Mouse (Mus musculus): ENCODE measurements around the gene Prrg4. TPM values are rescaled to one million over a fixed set of nuclear protein-coding genes. Genes with fewer than 3 reads are reported as not detected.
A peak's percentile ranks its signal among the peaks of the same experiment; 100 is the strongest.
"Not testable (repeated sequence)": the region's sequence is repeated elsewhere in the genome, so short reads cannot be mapped to it uniquely, and the experiment has no call there.

The Prrg4 gene
- total RNA-seq, 2 experiments from 2014 or later = 1.5 to 2.0 TPM

DNA sequence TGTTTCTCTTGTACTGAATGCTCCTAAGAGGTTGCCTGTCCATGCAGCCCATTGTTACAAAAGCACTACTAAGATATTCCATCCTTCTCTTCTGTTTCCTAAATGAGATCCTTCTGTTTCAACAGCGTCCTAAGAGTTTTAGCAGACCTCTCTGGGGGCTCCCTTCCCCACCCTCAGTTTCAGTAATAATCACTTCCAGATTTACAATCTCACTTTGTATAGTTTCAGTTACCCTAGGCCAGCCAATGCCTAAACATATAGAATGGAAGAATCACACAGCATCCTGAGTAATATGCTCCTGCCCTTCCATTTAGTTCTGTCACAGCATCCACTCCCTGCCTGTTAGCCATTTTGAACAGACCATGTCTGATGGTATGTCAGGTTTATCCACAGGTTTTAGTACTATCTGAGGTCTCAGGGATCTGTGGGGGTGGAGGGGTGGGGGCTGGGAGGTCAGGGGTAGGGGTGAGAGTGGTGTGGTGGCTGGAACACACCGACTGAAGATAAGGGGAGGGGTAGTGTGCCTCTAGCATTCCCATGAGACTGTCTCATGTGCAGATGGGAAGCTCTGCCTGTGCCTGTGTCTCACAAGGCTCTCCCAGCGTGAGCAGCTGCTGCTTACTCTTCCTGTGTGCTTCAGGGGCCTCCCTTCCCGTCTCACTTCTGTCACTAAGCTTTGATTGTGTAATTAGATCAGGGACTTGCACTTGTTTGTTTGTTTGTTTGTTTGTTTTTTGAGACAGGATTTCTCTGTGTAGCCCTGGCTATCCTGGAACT lies 2.9 kb downstream of the Prrg4 start:
- no peak for DNase-seq
- intact Hi-C loops (cut with DNase I) = no loop called here

DNA sequence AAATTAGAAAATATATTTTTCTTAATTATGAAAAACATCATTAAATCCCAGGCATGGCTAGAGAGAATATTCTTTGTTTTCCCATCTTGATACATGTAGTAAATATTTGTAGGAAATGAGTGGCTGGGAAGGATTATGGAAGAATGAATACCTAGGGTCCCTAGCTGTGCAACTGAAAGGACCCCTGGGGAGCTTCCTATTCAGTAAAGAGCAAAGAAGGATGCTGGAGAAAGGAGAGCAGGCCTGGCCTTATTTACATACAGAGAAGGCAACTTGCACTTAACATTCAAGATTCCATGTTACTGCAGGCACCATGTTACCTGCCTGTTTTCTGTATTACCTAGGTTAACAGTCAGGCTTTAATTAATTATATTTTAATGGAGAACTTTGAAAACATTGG lies 7.1 kb downstream of the Prrg4 start:
- intact Hi-C loops (cut with DNase I) = no loop called here
- DNase-seq = no peak

DNA sequence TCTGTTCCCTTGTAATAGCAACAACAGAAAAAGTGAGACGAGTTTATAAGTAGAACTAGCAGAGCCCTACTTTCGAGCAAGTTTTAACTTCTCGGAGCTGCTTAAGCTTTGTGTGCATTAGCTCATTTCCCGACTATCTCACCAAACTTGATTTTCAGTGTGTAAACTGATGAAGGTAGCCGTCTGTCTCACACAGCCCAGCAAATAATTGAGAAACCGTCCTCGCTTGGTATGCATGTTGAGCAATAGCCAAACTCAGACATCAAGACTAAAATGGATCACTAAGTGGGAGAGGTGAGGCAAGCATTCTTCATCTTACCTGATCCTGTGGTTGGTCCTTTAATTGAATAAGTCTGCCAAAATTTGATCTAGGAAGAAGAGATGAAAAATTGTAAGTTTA lies 7.9 kb downstream of the Prrg4 start:
- intact Hi-C loops (cut with DNase I) = no loop called here
- no peak for DNase-seq

DNA sequence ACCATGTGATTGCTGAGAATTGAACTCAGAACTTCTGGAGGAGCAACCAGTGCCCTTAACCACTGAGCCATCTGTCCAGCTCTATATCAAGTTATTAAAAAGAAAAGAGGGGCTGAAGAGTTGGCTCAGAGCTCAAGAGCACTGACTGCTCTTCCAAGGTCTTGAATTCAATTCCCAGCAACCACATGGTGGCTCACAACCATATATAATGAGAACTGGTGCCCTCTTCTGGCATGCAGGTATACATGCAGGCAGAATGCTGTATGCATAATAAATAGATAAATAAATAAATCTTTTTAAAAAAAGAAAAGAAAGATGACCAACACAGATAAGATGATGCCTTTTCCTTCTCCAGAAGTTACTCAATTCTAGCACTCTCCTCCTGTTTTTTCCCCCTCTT lies 8.7 kb downstream of the Prrg4 start:
- no peak for DNase-seq
- intact Hi-C loops (cut with DNase I) = no loop called here

DNA sequence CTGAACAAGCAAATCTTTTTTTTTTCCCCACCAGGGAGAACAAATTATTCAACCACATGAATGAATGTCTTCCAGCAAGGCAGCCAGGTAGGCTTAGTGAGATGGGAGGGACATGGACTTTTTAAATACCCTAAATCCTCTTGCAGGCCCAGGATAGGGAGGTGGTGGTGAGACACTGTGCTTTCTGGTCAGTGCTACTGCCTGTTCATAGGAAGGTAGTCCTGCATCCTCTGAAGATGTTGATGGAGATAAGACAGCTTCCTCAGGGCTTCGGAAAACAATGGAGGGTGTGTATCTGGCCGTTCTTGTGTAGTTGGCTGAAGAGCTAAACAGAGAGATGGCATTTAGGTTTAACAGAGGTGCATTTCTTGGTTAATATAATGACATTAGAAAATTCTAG lies 17.2 kb downstream of the Prrg4 start:
- DNase-seq = no peak
- intact Hi-C loops (cut with DNase I) = no loop called here

DNA sequence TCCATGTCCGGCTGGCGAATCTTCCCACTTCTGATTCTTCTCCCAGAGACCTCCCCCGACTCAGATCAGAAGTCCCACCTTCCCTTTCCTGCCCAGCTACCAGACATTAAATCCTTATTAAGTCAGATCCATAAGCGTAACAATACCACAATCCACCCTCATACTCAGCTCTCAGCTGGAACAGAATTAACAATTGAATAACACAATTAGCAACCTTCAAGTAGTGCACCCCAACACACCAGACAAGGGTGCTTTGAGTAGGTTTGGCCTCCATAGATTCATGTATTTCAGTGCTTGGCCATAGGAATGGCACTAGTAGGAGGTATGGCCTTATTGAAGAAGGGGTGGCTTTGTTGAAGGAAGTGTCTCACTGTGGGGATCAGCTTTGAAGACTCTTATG lies 23.5 kb downstream of the Prrg4 start:
- intact Hi-C loops (cut with DNase I) = no loop called here
- no peak for DNase-seq

DNA sequence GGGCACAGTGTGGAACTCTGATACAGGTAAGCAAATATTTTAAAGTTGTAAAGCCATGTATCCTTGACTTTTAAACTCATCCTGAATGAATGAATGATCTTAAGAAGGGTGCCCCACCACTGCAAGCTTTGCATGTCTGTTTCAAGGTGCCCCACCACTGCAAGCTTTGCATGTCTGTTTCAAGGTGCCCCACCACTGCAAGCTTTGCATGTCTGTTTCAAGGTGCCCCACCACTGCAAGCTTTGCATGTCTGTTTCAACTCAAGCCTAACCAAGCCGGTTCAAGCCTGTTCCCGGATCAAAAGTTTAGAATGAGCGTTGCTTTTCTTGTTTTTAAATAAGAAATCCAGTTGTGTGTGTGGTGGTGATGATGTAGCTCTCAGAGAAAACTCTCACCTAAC lies 30.9 kb downstream of the Prrg4 start:
- DNase-seq; intact Hi-C loops (cut with DNase I): not testable (repeated sequence)

DNA sequence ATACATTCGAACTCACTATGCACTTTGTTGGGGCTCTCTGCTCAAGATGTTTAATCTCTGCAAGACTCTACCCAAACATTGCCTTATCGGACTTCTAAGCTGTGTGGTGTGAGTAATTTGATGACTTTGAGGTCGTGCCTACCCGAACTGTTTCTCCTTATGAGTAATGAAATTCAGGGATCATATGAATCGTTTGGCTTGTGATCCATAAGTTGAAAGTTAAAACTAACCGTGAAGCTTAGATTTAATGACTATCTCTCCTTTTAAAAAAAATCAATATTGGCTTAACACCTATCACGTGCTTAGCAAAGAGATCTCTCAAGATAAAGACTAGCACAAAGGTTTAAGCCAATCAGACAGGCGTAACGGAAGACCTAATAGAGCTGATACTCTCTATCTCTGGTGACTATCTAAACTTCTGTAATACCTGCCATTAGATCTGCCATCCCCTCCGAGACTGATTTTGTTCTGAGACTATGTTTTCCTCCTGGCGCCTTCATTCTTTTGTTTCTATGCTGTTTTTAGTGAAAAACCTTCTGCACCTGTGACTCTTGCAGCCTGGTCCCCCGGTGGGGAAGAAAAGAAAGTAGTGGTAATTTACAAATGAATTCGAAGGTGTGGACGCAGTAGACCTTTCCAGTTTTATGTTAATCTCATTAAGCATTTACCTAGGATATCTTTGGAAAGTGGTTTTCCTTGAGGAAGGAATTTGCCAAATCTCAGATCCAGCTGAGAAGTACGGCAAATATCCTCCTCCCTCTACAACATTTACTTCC lies 31.9 kb downstream of the Prrg4 start:
- DNase-seq = no peak
- intact Hi-C loops (cut with DNase I) = no loop called here

DNA sequence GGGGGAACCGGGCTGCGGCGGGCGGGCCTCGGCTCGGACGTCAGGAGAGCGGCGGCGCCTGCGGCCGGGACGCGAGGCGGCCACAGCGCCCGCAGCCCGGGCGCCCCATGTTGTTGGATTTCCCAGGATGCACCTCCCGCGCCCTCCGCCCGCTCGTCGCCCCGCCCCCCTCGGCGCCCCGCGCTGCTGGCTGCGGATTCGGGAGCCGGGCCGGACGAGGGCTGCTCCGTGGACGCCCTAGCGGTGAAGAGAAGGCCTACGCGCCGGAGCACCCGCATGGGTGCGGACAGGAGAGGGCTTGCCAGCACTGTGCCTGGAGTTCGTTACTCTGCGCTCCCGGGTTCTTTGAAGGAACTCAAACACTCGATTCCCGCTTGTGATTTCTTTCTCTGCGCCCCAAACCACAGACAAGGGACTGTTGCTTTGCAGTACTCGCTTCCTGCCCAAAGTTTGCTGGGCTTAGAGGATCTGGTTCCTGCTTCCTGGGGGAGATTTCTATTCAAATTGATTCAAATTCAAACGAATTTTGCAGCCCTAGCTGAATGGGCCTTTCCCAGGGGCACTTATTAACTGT lies 32.7 kb downstream of the Prrg4 start:
- DNase-seq = peak; percentile 94 to 95
- intact Hi-C loops (cut with DNase I) = no loop called here

DNA sequence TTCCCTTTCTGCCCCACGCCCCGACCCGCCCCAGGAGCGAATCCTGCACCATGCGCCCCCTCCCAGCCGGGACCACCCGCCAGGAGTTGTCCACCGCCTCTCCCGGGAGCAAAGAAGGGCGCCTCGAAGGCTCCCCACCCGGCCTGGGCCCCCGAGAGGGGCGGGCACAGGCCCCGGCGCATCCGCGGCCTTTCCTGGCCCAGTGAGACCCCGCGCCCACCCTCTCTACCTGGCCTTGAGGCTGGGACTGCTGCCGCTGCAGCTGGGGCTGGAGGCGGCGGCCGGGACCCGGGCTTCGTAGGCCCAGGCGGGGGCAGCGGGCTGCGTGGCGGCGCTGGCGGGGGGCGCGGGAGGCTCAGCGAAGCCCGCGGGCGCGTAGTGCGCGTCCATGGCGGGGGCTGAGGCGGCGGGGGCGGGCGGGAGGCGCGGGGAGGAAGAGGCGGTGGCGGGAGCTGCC lies 33.3 kb downstream of the Prrg4 start, which contains the start of gene Qser1:
Qser1 (minus strand) TSS at position 390 of the 457 bp plus-strand sequence.
- intact Hi-C loops (cut with DNase I) = no loop called here
- no peak for DNase-seq

DNA sequence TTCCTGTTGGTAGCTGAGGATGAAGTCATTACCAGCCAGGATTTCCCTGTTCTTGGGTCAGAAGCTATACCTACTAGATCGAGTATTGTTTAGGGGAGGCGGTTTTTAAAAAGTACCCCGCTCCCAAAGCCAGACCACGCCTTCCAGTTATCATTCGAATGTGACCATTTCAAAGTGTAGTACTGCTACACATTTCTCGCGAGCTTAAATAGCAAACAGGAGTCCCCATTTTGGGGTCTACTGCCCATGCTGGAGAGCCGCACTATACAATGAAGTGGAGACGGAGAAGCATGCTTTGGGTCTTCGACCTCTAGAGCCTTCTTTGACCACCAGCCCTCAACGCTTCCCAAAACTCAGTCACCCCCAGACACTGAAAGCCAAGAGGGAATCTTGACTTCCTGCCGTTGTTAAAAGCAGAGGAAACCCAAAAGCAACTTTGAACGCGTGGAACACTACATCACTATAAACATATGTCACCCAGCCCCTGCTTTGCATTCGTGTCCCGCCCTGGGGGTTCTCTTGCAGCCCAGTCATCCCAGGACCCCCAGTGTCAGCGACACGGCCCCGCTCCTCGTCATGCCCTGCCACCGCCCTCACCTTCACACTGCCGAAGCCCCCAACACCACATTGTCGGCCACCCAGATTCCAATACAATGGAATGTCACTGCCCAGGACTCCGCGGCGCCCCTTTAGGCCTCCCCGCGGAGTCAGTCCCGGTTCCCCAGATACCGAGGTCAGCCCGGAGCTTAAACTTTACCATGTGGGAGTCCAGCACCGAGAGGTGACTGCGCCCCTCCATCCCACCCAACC lies 33.9 kb downstream of the Prrg4 start:
- intact Hi-C loops (cut with DNase I) = no loop called here
- DNase-seq = peak; percentile 37 to 42

DNA sequence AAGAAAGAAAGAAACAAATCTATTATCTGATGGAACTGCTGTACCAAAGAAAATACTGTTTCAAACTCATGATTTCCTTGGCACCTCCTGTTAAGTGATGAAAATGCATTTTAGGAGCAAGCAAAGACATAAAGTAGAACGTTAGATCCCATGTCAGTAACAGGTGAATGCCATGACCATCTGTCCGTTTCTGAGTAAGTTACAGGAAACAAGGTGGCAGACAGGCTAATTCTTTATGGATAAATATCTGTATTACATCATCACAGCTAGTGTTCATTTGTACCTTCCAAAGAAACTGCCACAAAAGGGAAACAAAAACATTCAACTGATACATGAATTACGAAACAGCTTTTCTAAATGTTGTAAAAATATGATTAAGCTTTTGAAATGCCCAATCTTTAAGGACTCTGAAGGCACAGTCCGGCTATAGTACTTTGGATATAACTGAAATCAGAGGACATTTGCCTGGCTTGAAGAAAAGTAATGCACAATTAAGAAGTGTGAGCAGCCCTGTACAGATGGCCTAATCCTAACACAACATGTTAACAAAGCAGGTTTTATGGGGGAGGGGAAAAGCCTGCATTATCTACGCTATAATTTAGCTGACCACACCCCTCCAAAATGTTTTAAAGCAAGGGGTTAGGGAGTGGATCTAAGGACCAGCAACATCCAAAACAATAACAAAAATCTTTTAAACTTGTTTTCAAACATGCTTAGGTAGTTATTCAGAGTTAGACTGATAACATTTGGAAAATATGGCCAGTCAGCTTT lies 35.3 kb downstream of the Prrg4 start:
- intact Hi-C loops (cut with DNase I) = no loop called here
- no peak for DNase-seq

DNA sequence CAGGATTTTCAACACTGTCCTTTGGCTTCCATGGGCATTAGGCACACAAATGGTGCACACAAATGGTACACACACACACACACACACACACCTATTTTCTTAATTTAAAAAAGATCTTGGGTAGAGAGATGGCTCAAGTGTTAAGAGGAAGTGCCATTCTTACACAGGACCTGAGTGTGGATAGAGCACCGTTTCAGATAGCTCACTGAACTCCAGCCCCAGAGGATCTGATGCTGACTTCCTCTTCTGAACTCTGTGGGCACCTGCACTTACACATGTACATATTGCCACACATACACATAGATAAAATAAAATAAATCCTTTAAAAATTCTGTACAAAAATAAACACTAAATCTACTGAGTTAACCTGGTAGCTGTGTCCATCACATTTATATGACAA lies 44.2 kb downstream of the Prrg4 start:
- no peak for DNase-seq
- intact Hi-C loops (cut with DNase I) = no loop called here

Other genes with a start within 250 kb of the Prrg4 start
- gene Tcp11l1, start 137.7 kb downstream of the Prrg4 start, total RNA-seq (2021) = 1 to 10 TPM; 5.7 to 6.2 TPM
- gene Pin1rt1, start 133.5 kb downstream of the Prrg4 start, total RNA-seq (2021) = not detected
- gene Depdc7, start 107.0 kb downstream of the Prrg4 start, total RNA-seq (2021) = 1 to 10 TPM; 1.4 to 1.6 TPM
- gene Qser1, start 33.1 kb downstream of the Prrg4 start, total RNA-seq (2021) = 10 to 100 TPM; 23.4 to 25.1 TPM
- gene Ccdc73, start 17.9 kb upstream of the Prrg4 start, total RNA-seq (2021) = 1 to 10 TPM; 3.2 to 4.9 TPM
- 100 to 1,000 TPM; 110 to 119 TPM for gene Eif3m, start 167.2 kb upstream of the Prrg4 start, total RNA-seq (2021)
- gene Gm11060, start 242.1 kb upstream of the Prrg4 start, total RNA-seq (2021) = not detected